Mouse (Mus musculus) intestine, embryonic 14.5 days (tissue): ENCODE measurements around the gene Cuedc1. TPM values are rescaled to one million over a fixed set of nuclear protein-coding genes. Genes with fewer than 3 reads are reported as not detected.

Source experiments
- ATAC-seq: fragments of 200-750 bp; cut with Nextera tagmentation; replicated peaks from 2 replicates; pipeline ENCODE4 v1.8.0; 2017; ENCODE audit warnings: low read depth, moderate number of reproducible peaks, moderate TSS enrichment, moderate library complexity; ENCODE audit not compliant: low FRiP score, low TSS enrichment
- DNase-seq: peaks from one replicate; pipeline ENCODE4 v3.0.0-alpha.2; 2018; ENCODE audit warnings: low spot score
- H3K27ac ChIP-seq: fragments of 300-500 bp; sonication (generic); 2 replicates; pipeline ENCODE4 v1.5.1; 2014; ENCODE audit warnings: low read depth, mild to moderate bottlenecking, control low read depth
- H3K27me3 ChIP-seq: fragments of 300-500 bp; sonication (generic); replicated peaks from 2 replicates; pipeline ENCODE4 v1.6.1; 2014; ENCODE audit warnings: low read length, control low read depth; ENCODE audit not compliant: control insufficient read depth, insufficient read depth
- H3K36me3 ChIP-seq: fragments of 300-500 bp; sonication (generic); 2 replicates; pipeline ENCODE4 v1.6.1; 2014; ENCODE audit warnings: low read length, control low read depth; ENCODE audit not compliant: control insufficient read depth, insufficient read depth
- H3K4me1 ChIP-seq: fragments of 300-500 bp; sonication (generic); replicated peaks from 2 replicates; pipeline ENCODE4 v1.6.1; 2014; ENCODE audit warnings: low read length, control low read depth, mixed read lengths; ENCODE audit not compliant: control insufficient read depth, insufficient read depth
- H3K4me2 ChIP-seq: fragments of 300-500 bp; sonication (generic); 2 replicates; pipeline ENCODE4 v1.6.1; 2014; ENCODE audit warnings: low read length
- H3K4me3 ChIP-seq: fragments of 300-500 bp; sonication (generic); 2 replicates; pipeline ENCODE4 v1.5.1; 2014; ENCODE audit warnings: low read depth, low read length, control low read depth, mixed read lengths
- H3K9ac ChIP-seq: fragments of 300-500 bp; sonication (generic); 2 replicates; pipeline ENCODE4 v1.6.1; 2014; ENCODE audit warnings: mild to moderate bottlenecking, low read length
- H3K9me3 ChIP-seq: fragments of 300-500 bp; sonication (generic); 2 replicates; pipeline ENCODE4 v1.6.1; 2016; ENCODE audit warnings: low read length, control low read depth; ENCODE audit not compliant: control insufficient read depth
- WGBS: fragments of 180-500 bp; shearing (Covaris S2); extraction: QIAGEN DNeasy Blood & Tissue Kit; methylation state at CpG from one replicate; pipeline ENCODE4 v1.1.7; 2014; 5-methylcytosine and 5-hydroxymethylcytosine counted together
- polyA plus RNA-seq: library from polyadenylated mRNA; unstranded; fragments of >200 nt; fragmentation: Nextera tagmentation; extraction: Ambion mirVana; gene quantifications from 2 replicates; pipeline ENCODE4 v1.2.1, GENCODE M21; 2014

Gene Cuedc1
- polyA plus RNA-seq, 1 experiment from 2014 or later: 16.7 TPM

- Histone ChIP-seq H3K4me2 (peak overlapping the region; percentile 76), H3K27me3 (no peaks in the 10 kb centered on the region), H3K4me3 (peak overlapping the region; percentile 3), H3K36me3 (peaks cover 28% of the 10 kb centered on the region), H3K9ac (no peak overlapping the region), H3K4me1 (peaks cover 33% of the 10 kb centered on the region), H3K9me3 (no peaks in the 10 kb centered on the region), H3K27ac (no peak overlapping the region)
- WGBS: 29% methylated on average over 5 of the region's 5 CpGs
- DNase-seq (no peak), ATAC-seq (no peak)
These were observed 26.7 kb upstream of the Cuedc1 start for GRCm38 (mm10) chr11:88071113-88071512.

DNA sequence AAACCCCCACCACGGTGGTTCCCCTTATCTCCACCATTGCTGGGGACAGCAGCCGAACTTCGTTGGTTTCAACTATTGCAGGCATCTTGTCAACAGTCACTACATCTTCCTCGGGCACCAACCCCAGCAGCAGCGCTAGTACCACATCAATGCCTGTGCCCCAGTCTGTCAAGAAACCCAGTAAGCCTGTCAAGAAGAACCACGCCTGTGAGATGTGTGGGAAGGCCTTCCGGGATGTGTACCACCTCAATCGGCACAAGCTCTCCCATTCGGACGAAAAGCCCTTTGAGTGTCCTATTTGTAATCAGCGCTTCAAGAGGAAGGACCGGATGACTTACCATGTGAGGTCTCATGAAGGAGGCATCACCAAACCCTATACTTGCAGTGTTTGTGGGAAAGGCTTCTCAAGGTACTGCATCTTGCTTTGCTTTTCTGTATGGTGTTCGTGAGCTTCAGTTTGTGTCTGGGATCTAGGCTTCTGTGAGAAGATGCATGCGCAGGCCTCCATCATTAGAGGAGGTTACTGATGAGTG is 24.4 kb upstream of the Cuedc1 start:
- Histone ChIP-seq H3K27me3 (no peaks in the 10 kb centered on the region), H3K9ac (no peak overlapping the region), H3K4me3 (no peak overlapping the region), H3K9me3 (no peaks in the 10 kb centered on the region), H3K4me1 (peaks cover 30% of the 10 kb centered on the region), H3K4me2 (no peak overlapping the region), H3K36me3 (peaks cover 50% of the 10 kb centered on the region), H3K27ac (no peak overlapping the region)
- ATAC-seq (no peak), DNase-seq (no peak)
- WGBS: 74% methylated on average over 14 of the region's 14 CpGs

DNA sequence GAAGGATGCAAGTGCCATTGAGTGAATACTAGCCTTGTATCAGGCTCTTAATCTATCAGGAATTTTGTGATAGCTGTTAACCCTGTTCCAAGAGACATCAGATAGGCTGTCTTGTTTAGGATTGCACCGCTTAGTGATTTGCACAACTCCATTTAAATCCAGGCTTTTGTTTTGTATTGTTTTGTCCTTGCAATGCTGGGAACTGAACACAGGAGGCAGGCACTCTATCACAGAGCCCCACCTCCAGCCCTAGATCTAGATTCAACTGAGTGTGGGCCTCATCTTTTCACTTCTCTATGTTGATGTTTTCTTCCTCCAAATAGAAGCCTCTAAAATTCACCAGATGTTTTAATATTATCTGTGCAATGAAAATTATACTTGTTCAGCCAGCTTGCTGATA is 22.2 kb upstream of the Cuedc1 start:
- Histone ChIP-seq H3K9ac (no peak overlapping the region), H3K4me2 (no peak overlapping the region), H3K4me1 (peaks cover 20% of the 10 kb centered on the region), H3K27ac (no peak overlapping the region), H3K9me3 (no peaks in the 10 kb centered on the region), H3K4me3 (no peak overlapping the region), H3K27me3 (no peaks in the 10 kb centered on the region), H3K36me3 (peaks cover 73% of the 10 kb centered on the region)
- ATAC-seq: no peak
- DNase-seq: no peak
- whole genome bisulfite sequencing: 84% methylated on average over 1 of the region's 1 CpGs

GRCm38 (mm10) chr11:88076394-88076793 is 21.5 kb upstream of the Cuedc1 start:
- 71% methylated on average over 1 of the region's 1 CpGs for WGBS
- Histone ChIP-seq H3K27ac (no peak overlapping the region), H3K9me3 (no peaks in the 10 kb centered on the region), H3K27me3 (no peaks in the 10 kb centered on the region), H3K9ac (no peak overlapping the region), H3K4me2 (no peak overlapping the region), H3K4me1 (peaks cover 13% of the 10 kb centered on the region), H3K4me3 (no peak overlapping the region), H3K36me3 (peaks cover 79% of the 10 kb centered on the region)
- no peak for ATAC-seq
- no peak for DNase-seq

DNA sequence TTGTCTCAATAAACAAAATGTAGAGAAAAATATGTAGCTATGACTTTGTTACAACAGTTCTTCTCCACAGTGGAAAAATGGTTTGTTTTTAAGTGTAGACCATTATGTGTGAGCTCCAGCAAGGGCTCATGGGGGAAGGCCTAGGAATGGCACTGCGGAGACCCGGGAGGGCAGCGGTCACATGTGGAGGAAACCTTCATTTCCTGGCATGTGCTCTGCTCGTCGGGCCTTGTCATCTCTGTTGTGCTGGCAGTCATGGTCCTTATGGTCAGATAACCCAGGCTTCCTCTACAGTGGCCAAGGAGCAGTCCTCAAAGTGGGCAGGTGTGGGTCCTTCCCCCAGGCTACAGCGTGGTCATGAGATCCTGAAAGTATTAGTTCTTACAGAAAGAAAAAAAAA is 14.2 kb upstream of the Cuedc1 start:
- Histone ChIP-seq H3K9me3 (no peaks in the 10 kb centered on the region), H3K27me3 (no peaks in the 10 kb centered on the region), H3K4me2 (no peak overlapping the region), H3K9ac (no peak overlapping the region), H3K27ac (no peak overlapping the region), H3K4me1 (peaks cover 11% of the 10 kb centered on the region), H3K4me3 (no peak overlapping the region), H3K36me3 (peaks cover 56% of the 10 kb centered on the region)
- DNase-seq (no peak), ATAC-seq (no peak)
- whole genome bisulfite sequencing: 78% methylated on average over 6 of the region's 6 CpGs

DNA sequence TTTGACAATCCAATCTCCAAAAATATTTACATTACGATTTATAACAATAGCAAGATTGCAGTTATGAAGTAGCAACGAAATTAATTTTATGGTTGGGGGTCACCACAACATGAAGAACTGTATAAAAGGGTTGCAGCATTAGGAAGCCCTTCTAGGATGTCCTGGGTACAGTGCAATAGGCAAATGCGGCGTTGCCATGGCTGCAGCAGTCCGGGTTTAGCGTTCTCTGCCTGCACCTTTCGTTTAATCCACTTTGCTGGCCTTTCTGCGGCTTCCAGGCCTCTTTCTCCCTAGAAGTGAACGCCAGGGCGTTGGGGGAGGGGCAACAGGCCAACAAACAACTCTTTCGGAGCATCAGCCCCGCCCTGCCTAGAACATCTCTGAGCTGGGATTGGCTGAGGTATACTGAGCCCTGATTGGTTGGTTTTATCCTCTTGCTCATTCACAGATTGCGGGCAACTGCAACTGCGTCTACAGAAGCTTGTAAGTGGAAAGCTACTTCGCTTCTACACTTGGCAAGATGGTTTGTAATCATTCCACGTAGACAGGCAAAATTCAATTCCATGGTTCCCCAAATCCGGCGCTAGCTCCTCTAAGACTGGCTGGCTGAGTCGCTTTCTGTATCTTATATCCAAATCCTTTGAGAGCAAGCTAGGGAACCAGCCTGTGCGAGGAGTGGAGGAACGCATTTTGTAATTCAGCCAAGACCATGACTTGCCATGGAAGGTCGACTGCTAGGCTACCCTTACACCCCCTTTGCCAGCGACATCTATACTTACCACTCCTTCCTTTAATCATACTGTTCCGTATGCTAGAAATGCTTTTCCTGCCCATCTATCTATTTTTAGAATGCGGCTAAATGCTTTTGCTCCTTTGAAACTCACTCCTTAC is 10.9 kb upstream of the Cuedc1 start:
- no peaks in the 10 kb centered on the region for H3K9me3 ChIP-seq
- peak overlapping the region; percentile 50 for H3K4me2 ChIP-seq
- peaks cover 11% of the 10 kb centered on the region for H3K4me1 ChIP-seq
- H3K36me3 ChIP-seq: peaks cover 23% of the 10 kb centered on the region
- peak overlapping the region; percentile 25 for H3K4me3 ChIP-seq
- WGBS: 6% methylated on average over 25 of the region's 25 CpGs
- peak overlapping the region; percentile 10; the same call in 1 of the 2 replicates for H3K27ac ChIP-seq
- DNase-seq (peak; percentile 89), ATAC-seq (peak; percentile 92)
- no peaks in the 10 kb centered on the region for H3K27me3 ChIP-seq
- H3K9ac ChIP-seq: 0 out of 2 replicates have a peak overlapping the region, but pooled peaks have one; percentile 21

DNA sequence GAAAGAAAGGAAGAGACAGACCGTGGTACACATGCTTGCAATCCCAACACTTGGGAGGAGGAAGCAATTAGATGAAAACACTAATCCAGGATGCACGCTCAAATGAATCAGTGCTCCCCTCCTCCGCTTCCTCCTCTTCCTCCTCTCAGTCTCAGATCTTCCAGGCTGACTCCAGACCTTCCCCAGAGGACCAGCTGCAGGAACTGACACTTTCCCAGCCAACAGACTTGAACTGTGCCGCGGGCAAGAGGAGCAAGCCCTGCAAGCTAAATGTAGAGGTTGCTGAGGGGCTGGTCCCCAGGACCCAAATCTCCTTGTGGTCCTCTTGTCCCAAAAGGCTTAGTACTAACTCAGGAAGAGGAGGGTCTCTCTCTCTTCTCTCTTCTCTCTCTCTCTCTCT is 8.7 kb upstream of the Cuedc1 start:
- H3K4me3 ChIP-seq: no peak overlapping the region
- DNase-seq: no peak
- WGBS: 75% methylated on average over 5 of the region's 5 CpGs
- H3K9me3 ChIP-seq: no peaks in the 10 kb centered on the region
- no peak for ATAC-seq
- peaks cover 11% of the 10 kb centered on the region for H3K4me1 ChIP-seq
- H3K9ac ChIP-seq: no peak overlapping the region
- no peak overlapping the region for H3K4me2 ChIP-seq
- no peak overlapping the region for H3K27ac ChIP-seq
- H3K36me3 ChIP-seq: peaks cover 1% of the 10 kb centered on the region; the same call in 1 of the 2 replicates
- no peaks in the 10 kb centered on the region for H3K27me3 ChIP-seq

DNA sequence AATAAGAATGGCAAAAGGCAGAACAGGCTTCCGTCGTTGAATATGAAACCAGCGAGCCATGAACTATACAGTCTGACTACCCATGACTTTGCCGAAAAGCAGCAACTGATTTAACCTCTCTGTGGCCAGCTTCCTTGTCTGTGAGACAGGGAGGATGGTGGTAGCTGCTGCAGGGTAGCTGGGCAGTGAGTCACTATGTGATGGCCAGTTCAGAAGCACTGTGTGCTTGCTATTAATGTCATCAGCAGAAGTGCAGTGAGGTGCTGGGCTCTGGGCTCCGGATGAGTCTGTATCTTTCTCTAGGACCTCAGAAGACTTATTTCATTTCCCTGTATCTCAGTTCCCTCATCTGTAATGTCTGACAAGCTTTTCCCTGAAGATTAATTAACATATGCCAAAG is 7.6 kb upstream of the Cuedc1 start:
- Histone ChIP-seq H3K9ac (no peak overlapping the region), H3K4me2 (no peak overlapping the region), H3K9me3 (no peaks in the 10 kb centered on the region), H3K36me3 (no peaks in the 10 kb centered on the region), H3K4me1 (peaks cover 11% of the 10 kb centered on the region), H3K4me3 (no peak overlapping the region), H3K27ac (no peak overlapping the region), H3K27me3 (no peaks in the 10 kb centered on the region)
- no peak for DNase-seq
- no peak for ATAC-seq
- 60% methylated on average over 5 of the region's 5 CpGs for WGBS
